Mouse (Mus musculus) thymus, postnatal 0 days (tissue): Measurements from ENCODE around the gene Ranbp17. TPM values are rescaled to one million over a fixed set of nuclear protein-coding genes. Genes with fewer than 3 reads are reported as not detected.
"Not testable (repeated sequence)": the region's sequence is repeated elsewhere in the genome, so short reads cannot be mapped to it uniquely, and the experiment has no call there.

Source experiments
- DNase-seq: peaks from one replicate; pipeline ENCODE4 v3.0.0-alpha.2; 2015; ENCODE audit warnings: low spot score
- polyA plus RNA-seq: library from polyadenylated mRNA; unstranded; fragments of >200 nt; fragmentation: Nextera tagmentation; extraction: Ambion mirVana; gene quantifications from 2 replicates; pipeline ENCODE4 v1.2.1, GENCODE M21; 2015

Ranbp17 gene
- polyA plus RNA-seq = 1.8 and 2.0 TPM in 2 replicates

DNA sequence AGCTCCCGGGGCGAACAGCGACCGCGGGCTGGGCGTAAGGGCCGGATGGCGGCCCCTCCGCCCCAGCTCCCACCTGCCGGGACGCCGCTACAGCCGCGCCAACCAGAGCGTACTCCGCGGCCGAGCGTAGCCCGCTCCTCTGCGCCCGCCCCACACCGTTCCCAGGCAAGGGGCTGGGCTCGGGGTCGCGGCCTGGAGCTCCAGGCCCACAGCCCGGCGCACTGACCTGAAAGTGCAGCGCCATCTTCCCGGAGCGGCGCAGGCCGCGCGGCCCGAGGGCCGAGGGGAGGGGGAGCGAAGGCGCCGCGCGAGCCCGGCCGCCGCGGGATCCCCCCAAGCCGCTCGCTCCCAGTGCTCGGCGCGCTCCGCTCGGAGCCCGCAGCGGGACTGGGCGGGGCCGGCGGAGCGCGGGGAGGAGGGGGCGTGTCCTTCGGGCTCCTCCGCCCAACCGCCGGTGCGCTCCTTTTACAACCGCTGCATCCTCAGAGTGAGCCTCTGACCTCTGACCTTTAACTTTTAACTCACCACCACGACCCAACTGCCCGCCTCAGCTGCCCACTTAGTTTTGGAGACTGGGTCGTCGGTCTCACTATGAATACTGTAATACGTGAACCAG, at the start of gene Ranbp17:
Ranbp17 (minus strand) TSS at position 371 of the 616 bp plus-strand sequence.
- peak; percentile 33 for DNase-seq

- DNase-seq = no peak
Observed at GRCm38 (mm10) chr11:33554123-33554522, 40.6 kb upstream of the Ranbp17 start.

DNA sequence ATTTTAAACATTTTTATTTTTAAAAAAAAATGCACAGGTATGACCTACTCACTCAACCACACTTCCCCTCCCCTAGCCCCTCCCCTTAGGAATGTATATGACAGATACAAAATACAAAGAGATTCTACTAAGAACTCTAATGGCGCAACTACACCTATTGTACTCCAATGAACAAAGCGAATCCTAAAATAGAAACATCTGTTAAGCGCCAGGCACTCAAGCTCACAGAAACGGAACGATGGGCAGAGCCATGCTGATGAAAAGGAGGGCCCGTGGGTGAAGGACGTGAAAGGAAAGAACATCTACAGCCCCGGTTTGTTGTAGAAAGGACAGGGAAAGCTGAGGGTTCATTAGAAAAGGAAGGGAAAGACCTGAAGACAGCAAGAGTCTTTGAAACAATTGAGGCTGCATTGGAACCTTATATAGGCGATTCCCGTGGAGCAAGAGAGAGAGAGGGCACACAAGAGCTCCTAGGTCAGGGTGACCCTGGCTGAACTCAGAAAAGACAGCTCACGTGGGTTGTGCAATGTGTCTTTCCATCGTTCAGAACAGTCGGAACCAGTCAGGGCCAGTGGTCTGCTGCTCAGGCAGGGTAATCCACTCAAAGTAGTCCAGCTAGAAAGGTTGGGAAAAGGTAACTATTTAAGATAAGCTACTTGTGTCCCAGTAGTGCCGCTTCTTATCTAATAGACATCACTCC, 37.5 kb upstream of the Ranbp17 start:
- no peak for DNase-seq

DNA sequence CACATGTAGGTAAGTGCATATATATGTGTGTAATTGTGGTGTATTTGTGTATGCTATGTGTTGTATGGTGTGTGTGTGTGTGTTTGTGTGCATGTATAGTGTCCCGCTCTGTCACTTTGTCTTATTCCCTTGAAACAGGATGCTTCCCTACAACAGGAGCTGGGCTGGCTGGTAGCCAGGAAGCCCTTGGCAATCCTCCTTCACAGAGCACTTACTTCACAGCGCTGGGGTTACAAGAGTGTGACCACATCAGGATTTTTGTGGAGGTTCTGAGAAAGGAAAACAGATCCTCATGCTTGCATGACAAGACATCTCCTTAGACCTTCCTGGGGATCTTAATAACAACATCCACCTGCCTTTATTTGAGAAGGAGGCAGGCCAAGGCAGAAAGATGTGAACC, 33.8 kb upstream of the Ranbp17 start:
- DNase-seq = no peak

DNA sequence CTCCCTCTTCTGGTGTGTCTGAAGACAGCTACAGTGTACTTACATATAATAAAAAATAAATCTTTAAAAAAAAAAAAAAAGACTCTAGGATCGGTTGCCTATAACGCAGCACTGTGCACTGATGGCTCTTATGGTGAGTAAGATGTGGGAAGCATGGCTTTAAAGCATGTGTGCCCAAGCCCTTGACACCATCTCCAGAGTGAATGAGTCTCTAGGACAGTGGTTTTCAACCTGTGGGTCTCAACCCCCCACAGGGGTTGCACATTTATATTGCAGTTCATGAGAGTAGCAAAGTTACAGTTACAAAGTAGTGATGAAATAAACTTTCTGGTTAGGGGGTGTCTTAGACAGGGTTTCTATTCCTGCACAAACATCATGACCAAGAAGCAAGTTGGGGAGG, 31.4 kb upstream of the Ranbp17 start:
- no peak for DNase-seq

DNA sequence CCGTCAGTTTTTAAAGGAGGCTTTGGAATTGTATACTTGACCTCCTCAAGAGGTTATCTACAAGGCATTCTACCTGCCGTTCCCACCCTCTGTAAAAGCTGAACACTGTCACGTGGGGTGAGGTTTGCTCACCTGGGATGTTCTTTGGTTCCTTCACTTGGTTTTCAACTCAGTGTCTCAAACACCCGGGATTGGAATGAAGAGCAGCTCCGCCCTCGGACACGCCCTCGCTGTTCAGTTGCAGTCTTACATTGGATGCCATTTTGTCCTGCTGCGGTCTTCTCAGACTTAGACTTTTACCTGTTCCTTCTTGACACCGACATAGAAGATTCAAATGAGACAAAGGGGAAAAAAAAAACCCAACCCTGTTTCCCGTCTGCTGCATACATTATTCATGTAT, 30.6 kb upstream of the Ranbp17 start:
- DNase-seq = no peak

GRCm38 (mm10) chr11:33537390-33538125, 24.0 kb upstream of the Ranbp17 start:
- DNase-seq = no peak

DNA sequence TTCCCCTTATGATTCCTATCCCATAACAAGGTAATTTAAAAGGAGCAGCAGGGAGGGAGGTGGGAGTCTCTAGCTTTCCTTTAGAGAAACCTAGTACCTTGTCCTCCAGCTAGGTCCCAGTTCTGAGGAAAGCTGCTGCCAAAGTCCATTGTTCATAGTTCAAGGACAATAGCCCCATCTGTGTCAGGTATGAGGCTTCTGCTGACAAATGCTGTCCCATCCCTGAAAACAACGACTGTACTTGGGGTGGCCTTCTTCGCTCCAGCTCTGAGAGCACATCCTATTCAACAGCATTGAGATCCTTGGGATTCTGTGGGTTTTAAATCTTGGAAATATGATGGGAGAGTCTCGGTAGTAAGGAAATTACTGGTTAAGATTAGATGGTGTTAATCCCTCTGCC, 23.1 kb upstream of the Ranbp17 start:
- DNase-seq = no peak

- DNase-seq = no peak
Observed at GRCm38 (mm10) chr11:33534541-33534940, 21.0 kb upstream of the Ranbp17 start.

DNA sequence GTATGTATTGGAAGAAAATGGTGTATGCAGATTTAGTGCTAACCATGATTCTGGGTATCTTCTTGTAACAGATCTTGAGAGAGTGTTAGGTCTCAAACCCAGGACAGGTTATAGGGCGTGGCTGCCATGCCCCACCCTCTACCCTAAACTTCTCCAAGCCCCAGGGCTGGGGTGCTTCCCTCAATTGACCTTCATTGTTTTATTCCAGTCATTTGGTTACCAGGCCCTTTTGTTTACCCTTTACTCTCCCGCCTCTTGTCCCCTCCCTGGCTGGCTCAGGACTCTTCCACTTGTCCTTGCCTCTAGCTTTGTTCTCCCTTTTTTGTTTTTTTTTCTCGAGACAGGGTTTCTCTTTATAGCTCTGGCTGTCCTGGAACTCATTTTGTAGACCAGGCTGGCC, 20.0 kb upstream of the Ranbp17 start:
- DNase-seq = no peak

- no peak for DNase-seq
Observed at GRCm38 (mm10) chr11:33529576-33529975, 16.0 kb upstream of the Ranbp17 start.

GRCm38 (mm10) chr11:33512854-33513375, 631 bp downstream of the Ranbp17 start:
- DNase-seq = peak; percentile 41

- DNase-seq = no peak
Observed at GRCm38 (mm10) chr11:33509401-33509800, 4.1 kb downstream of the Ranbp17 start.

DNA sequence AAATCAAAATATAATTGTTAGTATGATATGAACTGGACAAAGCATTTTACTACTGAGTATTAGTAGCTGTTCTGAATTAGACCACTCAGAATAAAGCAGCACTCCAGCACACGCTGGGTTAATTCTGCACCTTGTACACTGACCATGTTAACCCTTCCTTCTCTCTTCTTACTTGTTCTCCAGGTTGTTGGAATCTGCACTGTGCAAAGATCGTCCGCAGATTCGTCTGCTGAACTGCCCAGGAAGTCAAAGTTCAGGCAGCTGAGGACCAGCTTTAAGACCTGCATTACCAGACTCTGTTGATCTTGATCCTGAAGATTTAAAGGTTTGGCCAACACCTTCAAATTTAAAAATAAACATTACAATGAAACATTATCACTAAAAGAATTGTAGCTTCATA, 27.8 kb downstream of the Ranbp17 start:
- no peak for DNase-seq

DNA sequence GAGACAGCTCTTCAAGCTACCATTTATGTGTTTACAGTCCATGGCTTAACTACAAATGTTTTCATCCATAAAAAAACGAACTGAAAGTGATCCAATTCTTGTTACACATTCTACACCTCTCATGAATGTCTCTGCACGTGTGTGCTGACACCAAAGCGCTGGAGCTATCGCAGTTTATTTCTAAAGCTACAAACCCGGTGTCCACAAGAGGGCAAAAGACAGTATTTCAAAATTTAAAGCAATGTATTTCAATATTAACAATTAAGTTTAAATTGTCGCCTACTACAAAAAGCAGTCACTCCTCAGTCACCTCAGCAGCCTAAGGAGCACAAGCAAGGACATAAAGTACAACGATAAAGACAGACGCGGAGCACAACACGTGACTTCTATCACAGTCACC, 33.1 kb downstream of the Ranbp17 start:
- DNase-seq = no peak

DNA sequence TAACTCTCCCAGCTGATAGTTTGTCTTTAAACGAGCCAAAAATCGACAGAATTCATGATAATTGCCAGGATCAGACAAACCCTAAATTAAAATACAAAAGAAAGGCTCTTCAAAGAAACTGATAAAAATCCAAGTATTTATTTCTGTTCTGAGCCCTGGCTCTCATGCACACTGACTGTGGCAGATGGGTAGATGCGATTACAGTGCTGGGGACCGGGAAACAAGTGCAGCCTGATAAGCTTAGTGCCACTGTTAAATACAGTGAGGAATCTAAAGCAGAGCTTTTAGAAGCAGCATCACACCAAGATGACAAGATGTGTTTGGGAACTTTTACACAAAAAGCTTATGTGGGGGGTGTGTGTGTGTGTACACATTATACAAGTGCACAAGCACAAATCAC, 34.3 kb downstream of the Ranbp17 start:
- no peak for DNase-seq

GRCm38 (mm10) chr11:33476634-33477033, 36.9 kb downstream of the Ranbp17 start:
- DNase-seq = no peak

- no peak for DNase-seq
Observed at GRCm38 (mm10) chr11:33461172-33461571, 52.4 kb downstream of the Ranbp17 start.

DNA sequence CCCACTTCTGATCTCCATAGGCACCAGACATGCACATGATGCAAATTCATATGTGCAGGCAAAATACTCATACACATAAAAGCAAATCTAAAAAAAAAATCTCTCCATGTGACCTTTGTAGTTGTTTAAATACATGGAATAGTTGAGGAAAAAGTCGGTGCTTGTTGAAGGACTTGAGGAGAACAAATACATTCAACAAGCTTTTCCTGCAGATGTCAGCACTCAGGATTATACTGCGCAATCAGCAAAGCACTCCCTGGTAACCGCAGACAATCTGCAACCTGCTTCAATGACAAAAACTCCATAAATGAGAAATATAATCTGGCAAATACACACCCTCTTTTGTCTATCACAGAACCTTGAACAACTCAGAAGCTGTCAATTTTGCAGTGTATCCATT, 59.5 kb downstream of the Ranbp17 start:
- no peak for DNase-seq

- no peak for DNase-seq
Observed at GRCm38 (mm10) chr11:33433813-33434212, 79.7 kb downstream of the Ranbp17 start.

DNA sequence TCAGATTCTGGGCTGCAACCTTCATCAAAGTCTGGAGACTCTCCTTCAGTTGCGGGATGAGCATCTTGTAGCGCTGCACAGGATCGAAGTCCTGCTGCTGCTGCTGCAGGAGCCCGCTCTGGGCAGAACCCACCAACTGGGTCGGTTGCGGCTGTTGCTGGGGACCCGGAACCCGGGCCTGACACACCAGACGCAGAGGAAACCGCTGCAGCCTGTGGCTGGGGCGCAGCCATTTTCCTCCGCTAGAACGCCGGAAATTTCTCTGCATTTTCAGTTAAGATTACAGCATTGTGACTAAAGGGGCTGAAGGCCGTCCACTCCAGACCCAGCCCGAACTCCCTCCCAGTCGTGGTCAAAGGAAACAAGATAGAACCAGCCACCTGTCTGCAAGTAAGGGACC, 85.3 kb downstream of the Ranbp17 start:
- not testable (repeated sequence) for DNase-seq

GRCm38 (mm10) chr11:33427789-33428188, 85.8 kb downstream of the Ranbp17 start:
- not testable (repeated sequence) for DNase-seq
